Mouse (Mus musculus) liver, postnatal 0 days (tissue): Measurements from ENCODE around the gene Sync.

Source experiments
- CTCF ChIP-seq: sonication (generic); IDR thresholded peaks from 2 replicates; pipeline ENCODE4 v1.5.1; 2016; ENCODE audit warnings: antibody characterized with exemption, low read depth
- EP300 ChIP-seq: IDR thresholded peaks from 2 replicates; pipeline ENCODE4 v1.6.1; 2016; ENCODE audit warnings: antibody characterized with exemption, low read depth, mild to moderate bottlenecking

DNA sequence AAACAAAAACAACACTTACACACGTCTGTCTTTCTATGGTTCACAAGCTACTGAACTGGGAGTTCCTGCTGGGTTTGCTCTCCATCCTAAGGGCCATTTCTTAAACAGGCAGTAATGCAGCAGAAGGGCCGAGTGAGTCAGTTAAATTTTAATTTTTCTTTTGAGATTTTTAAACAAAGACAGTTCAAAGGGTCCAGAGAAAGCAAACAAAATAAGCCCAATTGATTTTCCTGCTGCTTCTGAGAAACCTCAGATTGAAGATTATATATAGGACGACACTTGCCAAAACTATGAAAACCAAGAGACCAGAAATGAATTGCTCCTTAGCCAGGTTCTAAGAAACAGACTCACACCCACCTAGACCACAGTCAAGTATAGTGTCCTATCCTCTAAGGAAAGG, 26.5 kb downstream of the Sync start:
- no peak for TF ChIP-seq CTCF
- TF ChIP-seq EP300, result no peak
